Mouse (Mus musculus) ES-Bruce4 (cell line): Measurements from ENCODE around the gene Rif1.

ENCODE experiments used
- CTCF ChIP-seq: IDR thresholded peaks from one replicate; pipeline ENCODE4 v1.8.1; 2011; ENCODE audit warnings: low read depth, low read length
- EP300 ChIP-seq: IDR thresholded peaks from 2 replicates; pipeline ENCODE4 v1.6.1; 2011; ENCODE audit warnings: low read depth, low read length; ENCODE audit not compliant: insufficient read depth
- POLR2A ChIP-seq: IDR thresholded peaks from one replicate; pipeline ENCODE4 v1.8.1; 2011; ENCODE audit warnings: low read length; ENCODE audit not compliant: insufficient read depth

GRCm38 (mm10) chr2:52068641-52069040, 4.0 kb upstream of the Rif1 start:
- TF ChIP-seq EP300 (no peak), CTCF (no peak), POLR2A (no peak)
